Mouse (Mus musculus) thymus, adult 2 months (tissue): ENCODE results near the gene Gpt2.

Source experiments
- CTCF ChIP-seq: fragments of 200-500 bp; IDR thresholded peaks from 2 replicates; pipeline ENCODE4 v1.5.1; 2012; ENCODE audit warnings: mild to moderate bottlenecking, control low read depth, low read length, moderate library complexity, borderline replicate concordance; ENCODE audit not compliant: control insufficient read depth, poor library complexity, insufficient read depth; ENCODE audit errors: extremely low read depth
- POLR2A ChIP-seq: fragments of 200-500 bp; IDR thresholded peaks from 2 replicates; pipeline ENCODE4 v1.6.1; 2012; ENCODE audit warnings: mild to moderate bottlenecking, low read length, control low read depth, moderate library complexity; ENCODE audit not compliant: control insufficient read depth, poor library complexity, insufficient read depth; ENCODE audit errors: extremely low read depth

DNA sequence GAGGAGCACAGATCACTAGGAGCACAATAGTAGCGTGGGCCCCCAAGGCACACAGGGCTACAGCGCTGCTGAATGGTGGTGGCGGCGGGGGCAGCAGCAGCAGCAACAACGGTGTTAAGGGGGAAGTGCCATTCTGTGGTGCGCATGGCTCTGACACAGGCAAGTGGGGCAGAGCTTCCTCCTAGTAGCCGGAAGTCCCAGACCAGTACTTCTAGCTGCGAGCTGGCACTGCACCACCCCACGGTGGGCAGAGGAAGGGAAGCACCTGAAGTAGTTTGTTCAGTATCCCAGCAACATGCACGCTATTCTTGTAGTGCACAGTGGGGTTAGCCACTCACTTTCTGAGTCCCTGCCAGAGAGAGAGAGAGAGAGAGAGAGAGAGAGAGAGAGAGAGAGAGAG is 10.5 kb upstream of the Gpt2 start:
- TF ChIP-seq CTCF = no peak
- no peak for TF ChIP-seq POLR2A
